Mouse (Mus musculus): ENCODE measurements around the gene Smok3b. TPM values are rescaled to one million over a fixed set of nuclear protein-coding genes. Genes with fewer than 3 reads are reported as not detected.

Smok3b gene
- polyA plus RNA-seq, 1 experiment from 2014 or later, result not detected

DNA sequence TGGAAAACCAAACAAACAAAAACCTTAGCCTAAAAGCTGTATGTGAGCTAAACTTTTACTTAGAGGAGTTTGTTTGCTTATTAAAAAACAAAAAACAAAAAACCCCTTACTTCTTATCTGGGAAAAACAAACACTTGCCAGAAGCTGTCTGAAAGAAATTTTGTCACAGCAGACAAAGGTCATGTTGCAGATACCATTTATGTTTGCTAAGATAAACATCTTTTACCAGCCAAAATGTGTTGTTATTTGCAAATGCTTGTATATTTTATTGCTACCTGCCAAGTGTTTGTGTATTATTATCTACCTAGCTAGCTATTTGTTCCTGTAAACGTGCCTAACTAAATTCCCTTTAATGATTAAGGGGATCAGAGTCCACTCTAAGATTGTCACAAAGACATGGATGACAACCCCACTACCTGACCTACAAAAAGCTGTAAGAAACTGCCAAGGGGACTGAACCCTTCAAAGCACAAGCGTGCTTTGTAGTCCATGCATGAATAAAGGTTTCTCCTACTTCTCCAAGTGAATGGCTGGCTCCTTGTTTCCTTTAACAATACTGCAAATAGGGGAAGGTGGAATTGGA, 62.2 kb downstream of the Smok3b start:
- no peak for ATAC-seq
- no peaks in the 10 kb centered on the region for H3K36me3 ChIP-seq (ENCODE audit: control insufficient read depth, insufficient read depth, low read length)
- no peak overlapping the region for H3K9ac ChIP-seq (ENCODE audit: low read depth, low read length)
- no peak overlapping the region for H3K27ac ChIP-seq (ENCODE audit: low read length)
- peaks cover 5% of the 10 kb centered on the region; the same call in 1 of the 2 replicates for H3K4me1 ChIP-seq (ENCODE audit: control insufficient read depth, insufficient read depth, low read length)
- no peaks in the 10 kb centered on the region for H3K27me3 ChIP-seq (replicated peaks; ENCODE audit: control insufficient read depth, insufficient read depth, low read length)
- 56% methylated on average over 2 of the region's 2 CpGs for WGBS
- no peak overlapping the region for H3K4me3 ChIP-seq (ENCODE audit: low read length)
- H3K9me3 ChIP-seq (ENCODE audit: control insufficient read depth, low read length), result no peaks in the 10 kb centered on the region
- H3K4me2 ChIP-seq (ENCODE audit: low read depth, low read length), result no peak overlapping the region

- H3K27ac ChIP-seq (ENCODE audit: low read length), result no peak overlapping the region
- no peak for ATAC-seq
- 85% methylated on average over 2 of the region's 2 CpGs for WGBS
Observed at GRCm38 (mm10) chr5:138083936-138084335, 62.7 kb downstream of the Smok3b start.

GRCm38 (mm10) chr5:138084507-138084906, 63.3 kb downstream of the Smok3b start:
- Histone ChIP-seq H3K27me3 (replicated peaks; ENCODE audit: control insufficient read depth, insufficient read depth, low read length) (no peaks in the 10 kb centered on the region), H3K9ac (ENCODE audit: low read depth, low read length) (peak overlapping the region; percentile 99; the same call in 1 of the 2 replicates), H3K27ac (ENCODE audit: low read length) (no peak overlapping the region), H3K4me2 (ENCODE audit: low read depth, low read length) (peak overlapping the region; percentile 39), H3K4me1 (ENCODE audit: control insufficient read depth, insufficient read depth, low read length) (peaks cover 9% of the 10 kb centered on the region; the same call in 1 of the 2 replicates), H3K36me3 (ENCODE audit: control insufficient read depth, insufficient read depth, low read length) (no peaks in the 10 kb centered on the region; the same call in 1 of the 2 replicates), H3K4me3 (ENCODE audit: low read length) (peak overlapping the region; percentile 92), H3K9me3 (ENCODE audit: control insufficient read depth, low read length) (no peaks in the 10 kb centered on the region)
- no peak for ATAC-seq
- 32% methylated on average over 2 of the region's 2 CpGs for WGBS

More at GRCm38 (mm10) chr5:138083936-138084335, 62.7 kb downstream of the Smok3b start:
- Histone ChIP-seq H3K4me3 (ENCODE audit: low read length) (no peak overlapping the region), H3K4me1 (ENCODE audit: control insufficient read depth, insufficient read depth, low read length) (peaks cover 9% of the 10 kb centered on the region; the same call in 1 of the 2 replicates), H3K9me3 (ENCODE audit: control insufficient read depth, low read length) (no peaks in the 10 kb centered on the region), H3K9ac (ENCODE audit: low read depth, low read length) (no peak overlapping the region), H3K36me3 (ENCODE audit: control insufficient read depth, insufficient read depth, low read length) (no peaks in the 10 kb centered on the region), H3K27me3 (replicated peaks; ENCODE audit: control insufficient read depth, insufficient read depth, low read length) (no peaks in the 10 kb centered on the region), H3K4me2 (ENCODE audit: low read depth, low read length) (no peak overlapping the region)

DNA sequence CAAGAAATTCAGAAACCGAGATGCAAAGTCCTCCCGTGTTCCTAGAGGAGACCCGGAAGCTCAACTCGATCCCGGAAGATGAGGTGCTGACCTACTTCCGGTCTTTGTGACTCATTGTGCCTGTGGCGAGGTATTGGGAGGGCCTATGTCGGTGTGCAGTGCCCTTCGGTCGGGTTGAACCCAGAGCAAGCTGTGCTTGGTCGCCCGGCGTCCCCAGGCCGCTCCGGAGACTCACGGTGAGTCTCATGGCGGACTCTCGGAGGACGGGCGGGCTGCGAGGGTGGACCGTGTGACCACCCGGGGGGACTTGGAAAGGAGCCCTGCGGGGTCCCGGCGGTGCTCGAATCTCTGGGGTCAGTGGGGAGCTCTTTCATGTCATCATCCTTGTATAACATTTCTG, 63.8 kb downstream of the Smok3b start, which contains the start of gene Zkscan1:
Gene Zkscan1 (plus strand): TSS at position 89 of the 400 bp plus-strand sequence.
- Histone ChIP-seq H3K4me1 (ENCODE audit: control insufficient read depth, insufficient read depth, low read length) (peaks cover 9% of the 10 kb centered on the region; the same call in 1 of the 2 replicates), H3K27ac (ENCODE audit: low read length) (peak within 1 kb of the TSS; percentile 95), H3K36me3 (ENCODE audit: control insufficient read depth, insufficient read depth, low read length) (no peaks in the 10 kb centered on the region; the same call in 1 of the 2 replicates), H3K4me2 (ENCODE audit: low read depth, low read length) (peak within 1 kb of the TSS; percentile 66), H3K4me3 (ENCODE audit: low read length) (peak within 1 kb of the TSS; percentile 92), H3K27me3 (replicated peaks; ENCODE audit: control insufficient read depth, insufficient read depth, low read length) (no peaks in the 10 kb centered on the region), H3K9me3 (ENCODE audit: control insufficient read depth, low read length) (no peaks in the 10 kb centered on the region), H3K9ac (ENCODE audit: low read depth, low read length) (peak within 1 kb of the TSS; percentile 99)
- peak; percentile 90 for ATAC-seq
- WGBS, result 0% methylated on average over 27 of the region's 27 CpGs

DNA sequence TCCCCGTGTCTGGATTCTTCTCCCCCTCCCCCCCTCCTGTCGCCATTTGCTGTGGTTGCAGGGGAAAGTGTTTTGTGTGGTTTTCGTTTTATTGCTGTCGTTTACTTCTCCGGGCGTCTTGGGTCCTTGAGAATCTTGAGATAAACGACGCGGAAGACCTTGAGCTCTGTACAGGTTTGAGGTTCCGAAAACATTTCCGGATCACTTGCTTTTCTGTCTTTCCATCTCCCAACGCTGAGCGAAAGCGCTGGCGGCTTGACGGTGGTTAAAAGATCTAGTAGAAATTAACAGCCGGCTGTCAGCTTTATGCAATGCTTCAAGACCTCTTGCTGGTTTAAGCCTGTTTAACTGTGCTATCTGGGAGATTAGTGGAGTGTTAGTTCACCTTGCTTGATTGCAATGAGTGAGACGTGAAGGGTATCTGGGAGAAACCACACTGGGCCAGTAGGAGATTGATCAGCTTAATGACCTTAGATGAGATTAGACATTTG, 64.2 kb downstream of the Smok3b start:
- Histone ChIP-seq H3K4me1 (ENCODE audit: control insufficient read depth, insufficient read depth, low read length) (peaks cover 9% of the 10 kb centered on the region; the same call in 1 of the 2 replicates), H3K27ac (ENCODE audit: low read length) (peak overlapping the region; percentile 95), H3K27me3 (replicated peaks; ENCODE audit: control insufficient read depth, insufficient read depth, low read length) (no peaks in the 10 kb centered on the region), H3K4me3 (ENCODE audit: low read length) (peak overlapping the region; percentile 92), H3K9me3 (ENCODE audit: control insufficient read depth, low read length) (no peaks in the 10 kb centered on the region), H3K36me3 (ENCODE audit: control insufficient read depth, insufficient read depth, low read length) (no peaks in the 10 kb centered on the region; the same call in 1 of the 2 replicates), H3K9ac (ENCODE audit: low read depth, low read length) (peak overlapping the region; percentile 99), H3K4me2 (ENCODE audit: low read depth, low read length) (peak overlapping the region; percentile 66)
- WGBS, result 0% methylated on average over 18 of the region's 18 CpGs
- ATAC-seq, result peak; percentile 24

DNA sequence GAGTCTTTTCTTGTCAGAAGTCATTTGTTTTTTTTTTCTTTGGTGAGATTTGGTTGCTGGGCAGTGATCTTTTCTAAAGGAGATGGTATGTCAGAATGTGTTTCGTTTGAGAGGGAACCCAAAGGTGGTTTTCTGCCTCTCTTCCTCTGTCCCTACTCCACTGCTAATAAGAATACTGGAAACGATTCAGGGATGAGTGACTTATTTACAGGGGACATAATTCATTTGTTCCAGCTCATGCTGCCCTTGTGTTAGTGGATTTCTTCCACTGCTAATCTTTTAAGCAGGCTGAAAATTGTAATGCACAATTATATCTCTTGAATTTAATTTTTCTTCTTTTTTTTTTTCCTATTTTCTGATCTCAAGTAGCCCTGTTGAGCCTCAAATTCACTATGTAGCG, 65.6 kb downstream of the Smok3b start:
- Histone ChIP-seq H3K9ac (ENCODE audit: low read depth, low read length) (no peak overlapping the region), H3K4me1 (ENCODE audit: control insufficient read depth, insufficient read depth, low read length) (peaks cover 9% of the 10 kb centered on the region; the same call in 1 of the 2 replicates), H3K27me3 (replicated peaks; ENCODE audit: control insufficient read depth, insufficient read depth, low read length) (no peaks in the 10 kb centered on the region), H3K27ac (ENCODE audit: low read length) (no peak overlapping the region), H3K4me2 (ENCODE audit: low read depth, low read length) (peak overlapping the region; percentile 35; the same call in 1 of the 2 replicates), H3K4me3 (ENCODE audit: low read length) (no peak overlapping the region), H3K36me3 (ENCODE audit: control insufficient read depth, insufficient read depth, low read length) (no peaks in the 10 kb centered on the region; the same call in 1 of the 2 replicates), H3K9me3 (ENCODE audit: control insufficient read depth, low read length) (no peaks in the 10 kb centered on the region)
- WGBS, result 69% methylated on average over 3 of the region's 3 CpGs
- no peak for ATAC-seq

GRCm38 (mm10) chr5:138088366-138088765, 67.1 kb downstream of the Smok3b start:
- Histone ChIP-seq H3K4me1 (ENCODE audit: control insufficient read depth, insufficient read depth, low read length) (peaks cover 9% of the 10 kb centered on the region; the same call in 1 of the 2 replicates), H3K27ac (ENCODE audit: low read length) (peak overlapping the region; percentile 71), H3K4me2 (ENCODE audit: low read depth, low read length) (peak overlapping the region; percentile 34), H3K27me3 (replicated peaks; ENCODE audit: control insufficient read depth, insufficient read depth, low read length) (no peaks in the 10 kb centered on the region), H3K36me3 (ENCODE audit: control insufficient read depth, insufficient read depth, low read length) (no peaks in the 10 kb centered on the region; the same call in 1 of the 2 replicates), H3K9ac (ENCODE audit: low read depth, low read length) (no peak overlapping the region), H3K4me3 (ENCODE audit: low read length) (no peak overlapping the region; the same call in 1 of the 2 replicates), H3K9me3 (ENCODE audit: control insufficient read depth, low read length) (no peaks in the 10 kb centered on the region)
- peak; percentile 0; the same call in 1 of the 2 replicates for ATAC-seq
- WGBS, result 56% methylated on average over 3 of the region's 3 CpGs

GRCm38 (mm10) chr5:138089108-138089551, 67.9 kb downstream of the Smok3b start:
- no peaks in the 10 kb centered on the region for H3K9me3 ChIP-seq (ENCODE audit: control insufficient read depth, low read length)
- H3K36me3 ChIP-seq (ENCODE audit: control insufficient read depth, insufficient read depth, low read length), result peaks cover 3% of the 10 kb centered on the region
- peaks cover 9% of the 10 kb centered on the region; the same call in 1 of the 2 replicates for H3K4me1 ChIP-seq (ENCODE audit: control insufficient read depth, insufficient read depth, low read length)
- WGBS, result 64% methylated on average over 6 of the region's 6 CpGs
- peak overlapping the region; percentile 44 for H3K9ac ChIP-seq (ENCODE audit: low read depth, low read length)
- H3K4me2 ChIP-seq (ENCODE audit: low read depth, low read length), result peak overlapping the region; percentile 47
- peak; percentile 86 for ATAC-seq
- H3K27ac ChIP-seq (ENCODE audit: low read length), result peak overlapping the region; percentile 75
- H3K4me3 ChIP-seq (ENCODE audit: low read length), result peak overlapping the region; percentile 23
- H3K27me3 ChIP-seq (replicated peaks; ENCODE audit: control insufficient read depth, insufficient read depth, low read length), result no peaks in the 10 kb centered on the region

- 74% methylated on average over 3 of the region's 3 CpGs for WGBS
- no peak overlapping the region for H3K4me2 ChIP-seq (ENCODE audit: low read depth, low read length)
- H3K36me3 ChIP-seq (ENCODE audit: control insufficient read depth, insufficient read depth, low read length), result peaks cover 9% of the 10 kb centered on the region
- H3K27me3 ChIP-seq (replicated peaks; ENCODE audit: control insufficient read depth, insufficient read depth, low read length), result no peaks in the 10 kb centered on the region
- no peak overlapping the region for H3K9ac ChIP-seq (ENCODE audit: low read depth, low read length)
- H3K4me3 ChIP-seq (ENCODE audit: low read length), result no peak overlapping the region
- H3K4me1 ChIP-seq (ENCODE audit: control insufficient read depth, insufficient read depth, low read length), result peaks cover 9% of the 10 kb centered on the region; the same call in 1 of the 2 replicates
- no peak for ATAC-seq
- H3K9me3 ChIP-seq (ENCODE audit: control insufficient read depth, low read length), result no peaks in the 10 kb centered on the region
- H3K27ac ChIP-seq (ENCODE audit: low read length), result no peak overlapping the region
Observed at GRCm38 (mm10) chr5:138090271-138090670, 69.0 kb downstream of the Smok3b start.

All from intestine, embryonic 16.5 days (tissue).